ENCODE assay signal across 8 mouse cellular contexts in genomic region chr8:71271630-71272029, GRCm38 (mm10). TPM values are rescaled to one million over a fixed set of nuclear protein-coding genes. Genes with fewer than 3 reads are reported as not detected.
DNase-seq lines count a peak whose midpoint lies in the region; ATAC-seq and TF ChIP-seq lines count a peak whose summit lies in the region.

No protein-coding gene starts in this region.

- DNase-seq in heart, adult 2 months, result no peak
- DNase-seq in heart, postnatal 36 days, result no peak
- no peak for DNase-seq in liver, postnatal 0 days
- no peak for DNase-seq in right cerebral cortex, adult 2 months (ENCODE audit: low spot score in 2 of 2)
- no peak for DNase-seq in lung, postnatal 4 days
- DNase-seq in layer of hippocampus, adult 8-10 months (ENCODE audit: low spot score in 2 of 2), result no peak

- H3K27ac ChIP-seq in heart, adult 2 months, result peak overlapping the region; percentile 71; the same call in 1 of the 2 replicates
- H3K27ac ChIP-seq in forebrain, embryonic 13.5 days, result peak overlapping the region; percentile 75; the same call in 1 of the 2 replicates
- peak overlapping the region; percentile 85 for H3K27ac ChIP-seq in liver, postnatal 0 days (ENCODE audit: low read depth)

- WGBS in heart, adult 2 months, result 29% methylated on average over 5 of the region's 5 CpGs
- 20% methylated on average over 5 of the region's 5 CpGs for WGBS in forebrain, embryonic 13.5 days
- 13% methylated on average over 5 of the region's 5 CpGs for WGBS in liver, postnatal 0 days (ENCODE audit: insufficient replicate concordance)

- no peak for TF ChIP-seq EP300 in heart, adult 2 months (IDR thresholded peaks at IDR 0.05; ENCODE audit: insufficient read depth, low read depth, low read length)
- TF ChIP-seq EP300 in liver, postnatal 0 days (IDR thresholded peaks at IDR 0.05; ENCODE audit: low read depth), result no peak

- H3K79me2 ChIP-seq in heart, adult 2 months (replicated peaks; ENCODE audit: control insufficient read depth, insufficient read depth, low read length), result peaks cover 11% of the 10 kb centered on the region
- H3K79me2 ChIP-seq in C2C12 (ENCODE audit: control insufficient read depth, insufficient read depth), result peaks cover 72% of the 10 kb centered on the region

- peak overlapping the region; percentile 60 for H3K9ac ChIP-seq in heart, adult 2 months (ENCODE audit: low read depth, low read length)
- peak overlapping the region; percentile 83 for H3K9ac ChIP-seq in forebrain, embryonic 13.5 days
- peak overlapping the region; percentile 79 for H3K9ac ChIP-seq in liver, postnatal 0 days (replicated peaks)

- peaks cover 10% of the 10 kb centered on the region for H3K4me1 ChIP-seq in heart, adult 2 months (ENCODE audit: control insufficient read depth, insufficient read depth, low read length)
- H3K4me1 ChIP-seq in forebrain, embryonic 13.5 days, result peaks cover 35% of the 10 kb centered on the region
- peaks cover 37% of the 10 kb centered on the region for H3K4me1 ChIP-seq in liver, postnatal 0 days (ENCODE audit: insufficient read depth)

- TF ChIP-seq POLR2A in heart, adult 2 months (IDR thresholded peaks at IDR 0.05; ENCODE audit: insufficient read depth, low read depth, low read length), result no peak

- peaks cover 8% of the 10 kb centered on the region for H3K36me3 ChIP-seq in heart, adult 2 months (ENCODE audit: control insufficient read depth, insufficient read depth, low read length)
- H3K36me3 ChIP-seq in C2C12 (ENCODE audit: control insufficient read depth, insufficient read depth), result peaks cover 14% of the 10 kb centered on the region
- H3K36me3 ChIP-seq in forebrain, embryonic 13.5 days (ENCODE audit: poor library complexity, severe bottlenecking), result 0 out of 2 replicates have a peak, but pooled peaks cover 3% of the 10 kb centered on the region
- 0 out of 2 replicates have a peak, but pooled peaks cover 4% of the 10 kb centered on the region for H3K36me3 ChIP-seq in liver, postnatal 0 days (replicated peaks; ENCODE audit: insufficient read depth, low read length)

- peak; percentile 0; the same call in 1 of the 2 replicates for ATAC-seq in forebrain, embryonic 13.5 days
- ATAC-seq in liver, postnatal 0 days, result no peak

- H3K4me2 ChIP-seq in forebrain, embryonic 13.5 days, result peak overlapping the region; percentile 77
- peak overlapping the region; percentile 88 for H3K4me2 ChIP-seq in liver, postnatal 0 days (ENCODE audit: low read depth, low read length)

- peak overlapping the region; percentile 70 for H3K4me3 ChIP-seq in heart, adult 2 months
- peak overlapping the region; percentile 75 for H3K4me3 ChIP-seq in C2C12 (ENCODE audit: insufficient read depth, poor library complexity, severe bottlenecking)
- H3K4me3 ChIP-seq in forebrain, embryonic 13.5 days, result peak overlapping the region; percentile 86
- peak overlapping the region; percentile 87 for H3K4me3 ChIP-seq in liver, postnatal 0 days (ENCODE audit: low read depth, low read length)

- TF ChIP-seq CTCF in heart, adult 2 months (IDR thresholded peaks at IDR 0.05), result no peak
- no peak for TF ChIP-seq CTCF in C2C12 (IDR thresholded peaks at IDR 0.05; ENCODE audit: control insufficient read depth, insufficient read depth, insufficient read length)
- TF ChIP-seq CTCF in liver, postnatal 0 days (IDR thresholded peaks at IDR 0.05; ENCODE audit: low read depth), result no peak

- peaks cover 46% of the 10 kb centered on the region for H3K79me3 ChIP-seq in C2C12 (ENCODE audit: low read depth)

- no peaks in the 10 kb centered on the region for H3K9me3 ChIP-seq in forebrain, embryonic 13.5 days (replicated peaks)
- no peaks in the 10 kb centered on the region for H3K9me3 ChIP-seq in liver, postnatal 0 days (ENCODE audit: low read length)

- no peaks in the 10 kb centered on the region for H3K27me3 ChIP-seq in heart, adult 2 months (ENCODE audit: control insufficient read depth, insufficient read depth, low read length)
- H3K27me3 ChIP-seq in C2C12 (ENCODE audit: control insufficient read depth, insufficient read depth, insufficient read length), result no peaks in the 10 kb centered on the region
- no peaks in the 10 kb centered on the region for H3K27me3 ChIP-seq in forebrain, embryonic 13.5 days
- H3K27me3 ChIP-seq in liver, postnatal 0 days (ENCODE audit: insufficient read depth, low read length), result no peaks in the 10 kb centered on the region

- intact Hi-C loops in heart, adult 2 months (cut with DNase I), result loop anchor here (2.0 to 5.0 kb wide), 4 partner anchors 45 to 374 kb away; partner anchors contain the start of genes Rpl18a and Use1
- intact Hi-C loops in heart, postnatal 36 days (cut with DNase I), result loop anchor here (2.0 kb wide), 2 partner anchors 41 to 53 kb away; no protein-coding TSS in a partner anchor

- peak overlapping the region; percentile 89 for H3ac ChIP-seq in C2C12 (ENCODE audit: control insufficient read depth, insufficient read length, low read depth)

TF ChIP-seq in C2C12, 6 proteins besides CTCF, POLR2A, EP300 and RAD21:
- TF ChIP-seq CEBPB (IDR thresholded peaks at IDR 0.05; ENCODE audit: low read depth), result no peak
- TF ChIP-seq MAX (IDR thresholded peaks at IDR 0.05), result no peak
- TF ChIP-seq FOSL1 (IDR thresholded peaks at IDR 0.05; ENCODE audit: insufficient read depth, low read length, poor library complexity, severe bottlenecking), result no peak
- TF ChIP-seq MYOG (IDR thresholded peaks at IDR 0.05; ENCODE audit: control insufficient read depth, extremely low read depth, insufficient read length), result no peak
- TF ChIP-seq USF1 (IDR thresholded peaks at IDR 0.05; ENCODE audit: low read depth), result no peak
- no peak for TF ChIP-seq MYOD1 (IDR thresholded peaks at IDR 0.05; ENCODE audit: control insufficient read depth, insufficient read length, low read depth)

RNA-seq across cellular contexts. Expression of gene Myo9b, which starts 0.9 kb away (rescaled TPM):
- total RNA-seq in heart, adult 2 months (2021), result 10 to 100 TPM; 20.1 to 22.8 TPM
- polyA plus RNA-seq in heart, adult 2 months (2012; rRNA removed), result 15.0 and 15.9 TPM in 2 replicates
- total RNA-seq in heart, postnatal 36 days (2021), result 10 to 100 TPM; 24.1 to 28.2 TPM
- polyA plus RNA-seq in C2C12 (2012; fragmentation: generic; extraction: Trizol), result 53.6 TPM
- polyA plus RNA-seq in forebrain, embryonic 13.5 days (2015; fragmentation: Nextera tagmentation; extraction: Ambion mirVana), result 18.3 and 20.6 TPM in 2 replicates
- 3.8 and 5.1 TPM in 2 replicates for polyA plus RNA-seq in liver, postnatal 0 days (2015; fragmentation: Nextera tagmentation; extraction: Ambion mirVana)
- 10 to 100 TPM; 32.0 to 43.6 (median 36.9) TPM for total RNA-seq in layer of hippocampus, adult 8-10 months (2022)

RNA-seq across cellular contexts. Expression of gene Haus8, which starts 1.1 kb away (rescaled TPM):
- total RNA-seq in heart, adult 2 months (2021), result 10 to 100 TPM; 24.2 to 29.0 TPM
- polyA plus RNA-seq in heart, adult 2 months (2012; rRNA removed), result 11.9 and 12.1 TPM in 2 replicates
- 10 to 100 TPM; 27.4 to 29.9 TPM for total RNA-seq in heart, postnatal 36 days (2021)
- 40.4 TPM for polyA plus RNA-seq in C2C12 (2012; fragmentation: generic; extraction: Trizol)
- 55.3 and 56.9 TPM in 2 replicates for polyA plus RNA-seq in forebrain, embryonic 13.5 days (2015; fragmentation: Nextera tagmentation; extraction: Ambion mirVana)
- polyA plus RNA-seq in liver, postnatal 0 days (2015; fragmentation: Nextera tagmentation; extraction: Ambion mirVana), result 16.5 and 18.6 TPM in 2 replicates
- total RNA-seq in layer of hippocampus, adult 8-10 months (2022), result 10 to 100 TPM in 2 of 4 experiments, 1 to 10 TPM in 2; 9.2 to 13.0 (median 10.4) TPM
